Mouse (Mus musculus): ENCODE data around the gene Erlin1.

Gene Erlin1

DNA sequence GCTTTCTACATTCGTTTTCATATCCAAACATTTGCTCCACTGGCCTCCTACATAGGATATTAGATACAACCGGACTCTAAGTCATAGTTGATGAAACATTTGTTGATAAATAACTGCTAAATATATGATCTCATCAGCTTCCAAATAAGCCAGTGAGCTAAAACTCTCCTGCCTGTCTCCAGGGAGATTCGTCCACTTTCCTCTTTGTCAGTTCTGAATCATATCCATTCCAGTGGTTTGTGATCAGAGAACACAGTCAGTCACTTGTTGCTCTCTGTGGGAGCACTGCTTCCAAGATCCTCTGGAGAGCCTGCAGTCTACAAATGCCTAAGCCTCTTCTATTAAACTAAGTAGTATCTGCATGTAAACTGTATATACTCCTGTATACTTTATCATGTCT is 9.4 kb downstream of the Erlin1 start:
- no peak for DNase-seq (ENCODE audit: low spot score)

- no peak for DNase-seq (ENCODE audit: low spot score)
Measured at GRCm38 (mm10) chr19:44055173-44055826, 14.3 kb downstream of the Erlin1 start.

DNA sequence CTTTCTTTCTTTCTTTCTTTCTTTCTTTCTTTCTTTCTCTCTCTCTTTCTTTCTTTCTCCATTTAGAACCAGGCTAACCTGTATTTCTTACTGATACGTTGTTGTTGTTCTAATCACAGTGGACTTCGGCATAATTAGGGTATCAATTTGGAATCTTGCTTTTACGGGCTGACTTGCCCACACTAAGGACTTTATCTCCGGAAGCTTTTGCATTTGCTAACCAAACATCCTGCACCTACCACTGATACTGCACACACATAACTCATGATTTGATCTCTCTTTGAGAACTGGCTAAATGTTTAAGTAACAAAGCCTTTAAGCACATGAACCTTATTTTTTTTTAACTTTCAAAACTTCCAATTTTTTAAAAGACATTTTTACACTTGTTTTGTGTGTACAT is 19.2 kb downstream of the Erlin1 start:
- DNase-seq (ENCODE audit: low spot score) = no peak

GRCm38 (mm10) chr19:44049282-44049681 is 20.3 kb downstream of the Erlin1 start:
- no peak for DNase-seq (ENCODE audit: low spot score)

DNA sequence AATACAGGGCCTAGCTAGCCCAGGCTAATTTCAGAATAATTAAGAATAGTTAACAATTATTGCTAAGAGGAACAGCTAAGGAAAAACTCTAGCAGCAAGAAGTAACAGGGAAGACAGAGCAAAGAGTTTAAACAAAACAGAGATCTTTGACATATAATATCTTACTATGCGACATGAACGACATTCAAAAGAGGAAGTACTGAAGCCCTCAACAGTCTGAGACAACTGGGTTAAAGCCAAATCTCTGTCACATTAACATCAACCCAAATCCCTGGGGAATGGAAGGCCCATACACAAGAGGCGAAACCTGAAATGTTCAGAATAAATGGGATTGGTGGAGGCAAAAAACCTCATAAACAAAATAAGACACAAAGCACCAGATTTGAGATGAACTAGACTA is 23.7 kb downstream of the Erlin1 start:
- no peak for DNase-seq (ENCODE audit: low spot score)

DNA sequence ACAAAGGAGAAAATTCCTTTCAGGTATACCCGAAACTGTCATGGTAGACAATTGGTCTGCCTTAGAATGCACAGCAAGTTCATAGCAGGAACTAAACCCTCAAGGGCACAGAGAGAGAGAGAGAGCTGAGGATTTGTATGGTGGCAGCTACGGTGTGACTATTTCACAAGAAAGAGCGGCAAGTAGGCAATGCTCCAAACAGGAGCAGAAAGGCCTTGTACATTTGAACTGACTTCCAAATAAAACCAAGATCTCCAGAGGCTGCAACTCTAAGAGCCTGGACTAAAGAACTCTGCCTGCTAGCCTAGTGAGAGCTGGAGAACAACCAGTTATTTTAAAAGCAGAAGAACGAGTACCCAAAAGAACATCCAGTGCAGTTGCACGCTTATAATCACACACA is 27.5 kb downstream of the Erlin1 start:
- DNase-seq (ENCODE audit: low spot score) = no peak

DNA sequence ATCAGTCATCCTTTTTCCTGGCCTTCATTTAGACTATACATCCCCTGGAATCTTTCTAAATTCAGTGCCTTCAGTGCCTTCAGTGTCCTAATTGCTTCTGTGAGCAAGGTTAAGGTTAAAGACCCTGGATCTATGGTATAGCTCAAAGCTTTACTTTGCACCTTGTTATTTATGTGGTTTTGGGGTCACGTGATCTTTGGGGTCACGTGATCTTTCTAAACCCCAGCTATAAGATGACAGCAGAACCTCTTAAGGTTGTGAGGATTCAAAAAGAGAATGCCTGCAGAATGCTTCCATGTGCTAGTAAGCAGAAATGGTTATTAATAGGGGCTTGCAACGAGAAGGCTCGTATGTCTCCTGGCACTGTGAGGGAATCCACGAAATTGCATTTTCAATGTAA is 36.2 kb downstream of the Erlin1 start:
- DNase-seq (ENCODE audit: low spot score) = no peak

DNA sequence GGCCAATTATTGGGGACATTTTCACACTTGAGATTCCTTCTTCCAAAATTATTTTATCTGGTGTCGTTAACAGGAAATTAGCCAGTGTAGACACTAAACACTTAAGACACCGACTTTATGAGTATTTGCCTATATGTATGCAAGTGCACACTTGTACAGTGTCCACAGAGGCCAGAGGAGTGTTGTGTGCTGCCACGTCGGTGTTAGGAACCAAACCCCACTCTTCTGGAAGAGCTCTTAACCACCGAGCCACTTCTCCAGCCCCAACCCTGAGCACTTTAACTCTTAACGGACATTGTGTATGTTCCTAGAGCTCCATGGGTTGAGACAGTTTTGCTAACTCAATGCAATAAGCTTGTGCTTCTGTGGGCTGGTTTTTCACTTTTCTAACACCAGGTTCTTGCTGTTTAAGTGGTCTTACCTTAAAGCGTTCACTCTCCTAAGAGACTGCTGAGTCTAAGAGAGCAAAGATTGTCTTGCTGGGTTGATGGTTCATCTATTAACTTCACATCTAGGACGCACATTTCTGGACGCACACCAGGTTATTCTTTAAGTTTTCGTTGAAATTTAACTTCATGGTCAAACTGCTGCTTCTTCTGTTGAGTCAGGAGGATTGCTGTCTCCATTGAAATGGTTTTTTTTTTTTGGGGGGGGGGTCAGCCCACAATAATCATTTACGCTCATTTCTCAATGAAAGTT is 37.4 kb downstream of the Erlin1 start:
- DNase-seq (ENCODE audit: low spot score) = no peak

DNA sequence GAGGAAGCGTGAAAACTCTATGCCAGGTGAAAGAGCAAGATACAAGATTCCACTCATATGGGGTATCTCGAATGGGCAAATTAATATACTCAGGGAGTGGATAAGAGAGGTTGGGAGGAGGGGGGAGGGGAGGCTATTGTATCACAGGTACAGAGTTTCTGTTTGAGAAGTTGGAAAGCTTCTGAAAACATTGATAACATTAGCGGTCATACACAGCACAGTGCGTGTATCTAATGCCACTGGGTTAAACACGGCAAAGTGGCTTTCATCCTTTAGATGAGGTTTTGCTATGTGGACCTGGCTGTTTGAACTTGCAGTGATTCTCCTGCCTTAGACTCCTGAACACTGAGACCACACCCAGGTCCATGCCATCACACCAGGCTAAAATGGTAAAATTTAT is 39.6 kb downstream of the Erlin1 start:
- no peak for DNase-seq (ENCODE audit: low spot score)

DNA sequence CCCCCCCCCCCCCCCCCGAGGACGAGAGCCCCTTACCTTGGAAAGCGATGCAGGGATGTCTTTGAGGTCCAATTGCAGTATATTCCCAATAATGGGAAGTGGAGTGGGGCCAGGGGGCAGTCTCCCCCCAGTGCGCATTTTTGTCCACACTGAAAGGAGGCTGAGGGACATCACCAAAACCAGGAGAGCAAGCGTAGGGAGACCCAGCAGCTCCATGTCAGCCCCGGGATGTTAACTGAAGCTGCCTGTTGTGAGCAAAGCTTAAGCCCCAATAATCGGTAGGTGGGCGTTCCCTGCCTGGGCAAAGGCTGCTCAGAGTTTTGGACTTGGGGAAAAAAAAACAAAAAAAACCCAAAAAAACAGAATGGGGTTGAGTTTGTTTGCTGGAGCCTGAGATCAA is 40.6 kb downstream of the Erlin1 start, which contains the start of gene Cyp2c23:
TSS of gene Cyp2c23 (minus strand) at position 237 of the 400 bp plus-strand sequence.
- DNase-seq (ENCODE audit: low spot score) = no peak

DNA sequence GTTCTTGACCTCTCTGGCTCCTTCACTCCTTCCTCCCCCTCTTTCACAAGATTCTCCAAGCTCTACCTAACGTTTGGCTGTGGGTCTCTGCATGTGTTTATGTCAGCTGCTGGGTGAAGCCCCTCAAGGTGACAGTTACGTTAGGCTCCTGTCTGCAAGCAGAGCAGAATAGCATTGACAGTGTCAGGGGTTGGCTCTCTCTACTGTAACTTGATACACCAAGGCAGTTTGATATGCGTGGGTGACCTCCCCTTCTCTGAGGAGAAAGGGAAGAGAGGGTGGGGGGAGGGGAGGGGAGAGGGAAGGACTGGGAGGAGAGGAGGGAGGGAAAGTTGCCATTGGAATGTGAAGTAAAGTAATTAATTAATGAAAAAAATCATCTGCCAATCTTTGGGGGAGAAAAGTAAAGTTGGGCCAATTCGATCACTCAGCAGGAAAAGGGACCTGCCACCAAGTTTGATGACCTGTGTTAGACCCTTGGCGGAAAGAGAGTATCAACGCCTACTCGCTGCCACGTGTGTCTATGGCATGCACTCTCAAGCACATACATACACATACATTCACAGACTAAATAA is 42.5 kb downstream of the Erlin1 start:
- no peak for DNase-seq (ENCODE audit: low spot score)

- no peak for DNase-seq (ENCODE audit: low spot score)
Measured at GRCm38 (mm10) chr19:44024921-44025585, 44.5 kb downstream of the Erlin1 start.

GRCm38 (mm10) chr19:44023066-44023465 is 46.5 kb downstream of the Erlin1 start:
- no peak for DNase-seq (ENCODE audit: low spot score)

DNA sequence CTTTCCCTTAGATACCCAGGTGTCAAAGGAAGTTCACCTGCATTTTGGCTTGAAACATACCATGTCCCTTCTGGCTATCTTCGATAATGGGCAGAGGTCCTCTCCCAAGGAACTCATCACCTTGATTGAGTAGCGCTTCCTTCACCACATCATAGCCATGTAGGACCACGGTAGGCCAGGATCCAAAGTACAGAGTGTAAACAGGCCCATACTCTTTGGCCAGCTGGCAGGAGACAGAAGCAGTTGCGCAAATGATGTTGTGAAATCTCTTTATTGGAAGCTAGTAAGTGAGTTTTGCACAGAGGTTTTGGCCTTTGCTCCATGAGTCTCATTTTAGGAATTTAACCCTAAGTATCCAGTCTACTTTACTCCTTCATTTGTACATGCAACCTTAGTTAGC is 48.1 kb downstream of the Erlin1 start:
- no peak for DNase-seq (ENCODE audit: low spot score)

DNA sequence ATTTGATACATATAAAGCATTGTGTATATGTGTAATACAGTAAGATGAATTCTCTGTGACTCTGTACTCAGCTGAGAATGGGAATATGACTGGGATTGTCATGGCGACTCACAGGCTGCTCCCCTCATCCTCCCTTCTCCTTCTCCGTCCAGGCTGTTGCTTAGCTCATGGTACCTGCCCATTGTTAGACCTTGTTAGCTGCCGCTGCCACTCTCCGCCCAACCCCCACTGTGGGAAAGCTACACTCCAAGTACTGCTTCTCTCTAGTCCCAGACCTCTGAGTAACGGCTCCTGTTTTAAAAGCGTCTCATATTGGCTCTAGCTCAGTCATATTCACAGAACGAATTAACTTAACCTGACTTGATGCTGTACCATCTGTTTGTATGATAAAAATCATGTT is 49.8 kb downstream of the Erlin1 start:
- DNase-seq (ENCODE audit: low spot score) = no peak

- no peak for DNase-seq (ENCODE audit: low spot score)
Measured at GRCm38 (mm10) chr19:44013862-44014261, 55.7 kb downstream of the Erlin1 start.

GRCm38 (mm10) chr19:44008784-44009183 is 60.8 kb downstream of the Erlin1 start:
- DNase-seq (ENCODE audit: low spot score) = no peak

DNA sequence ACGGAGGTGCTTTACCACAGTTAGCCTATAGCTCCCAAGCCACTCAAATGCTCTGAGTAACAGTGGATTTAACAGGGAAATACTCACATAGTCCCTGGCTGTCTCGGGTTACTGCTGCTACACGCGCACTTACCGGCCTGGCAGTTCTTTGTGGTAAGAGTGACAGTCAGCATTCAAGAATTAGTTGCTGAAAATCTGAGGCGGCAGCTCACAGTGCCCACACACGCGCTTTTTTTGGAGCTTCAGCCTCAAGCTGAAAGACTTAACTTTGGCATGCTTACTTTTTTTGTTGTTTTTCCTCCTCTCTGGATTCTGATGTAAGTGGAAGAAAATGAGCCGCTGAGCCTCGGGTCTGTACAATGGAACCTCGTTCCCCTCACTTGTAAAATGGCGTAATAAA is 62.4 kb downstream of the Erlin1 start:
- peak; percentile 31 for DNase-seq (ENCODE audit: low spot score)

DNA sequence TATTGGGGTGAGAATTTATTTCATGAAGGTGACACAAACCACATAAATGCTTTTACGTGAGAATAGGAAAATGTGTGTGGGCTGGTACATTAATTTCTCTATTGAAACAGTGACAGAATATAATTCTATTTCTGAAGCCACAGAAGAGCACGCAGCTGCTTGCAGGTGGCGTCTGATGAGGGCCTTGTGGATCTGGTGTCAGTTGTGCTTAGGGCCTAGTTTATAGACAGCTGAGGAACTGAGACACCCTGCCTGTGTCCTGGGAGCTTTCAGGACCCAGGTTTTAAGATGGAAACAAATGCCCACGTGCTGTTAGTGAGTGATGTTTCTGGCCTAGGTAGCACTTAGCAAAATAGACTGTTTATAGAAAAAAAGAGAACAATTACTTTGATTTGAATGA is 64.6 kb downstream of the Erlin1 start:
- DNase-seq (ENCODE audit: low spot score) = no peak

- no peak for DNase-seq (ENCODE audit: low spot score)
Measured at GRCm38 (mm10) chr19:44004261-44004660, 65.3 kb downstream of the Erlin1 start.

- DNase-seq (ENCODE audit: low spot score) = no peak
Measured at GRCm38 (mm10) chr19:44000720-44001119, 68.9 kb downstream of the Erlin1 start.

GRCm38 (mm10) chr19:44000061-44000460 is 69.5 kb downstream of the Erlin1 start:
- DNase-seq (ENCODE audit: low spot score) = no peak
